Mouse (Mus musculus): ENCODE measurements at regions not wholly inside any gene's neighbourhood (a gene's known extent, or its start where the extent isn't known, plus 50 kb on each side); places are given as distances from the start of the nearest gene placed in this dataset.

DNA sequence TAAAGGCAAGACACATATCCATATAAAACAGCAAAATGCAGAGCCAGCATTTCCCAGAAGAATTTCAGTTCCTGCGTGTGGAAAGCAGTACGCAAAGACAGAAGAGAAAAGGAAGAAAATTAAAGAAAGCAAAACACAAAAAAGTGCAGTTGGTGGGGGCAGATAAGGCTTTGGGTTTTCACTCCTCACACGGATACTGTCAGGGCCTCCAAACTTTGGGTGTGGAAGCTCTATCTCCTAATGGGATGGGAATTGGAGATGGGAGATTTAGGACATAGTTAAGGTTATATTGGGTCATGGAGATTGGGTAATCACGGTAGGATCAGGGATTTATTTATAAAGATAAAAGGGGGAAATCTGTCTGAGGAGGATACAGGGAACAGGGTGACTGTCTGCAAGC is 380.4 kb upstream of the Runx1 start:
- ATAC-seq (replicated peaks; ENCODE audit: low FRiP score, poor library complexity, severe bottlenecking) = no peak

- no peak for ATAC-seq (replicated peaks; ENCODE audit: low FRiP score, poor library complexity, severe bottlenecking)
Observed at GRCm38 (mm10) chr16:93204601-93205000, 378.7 kb upstream of the Runx1 start.

DNA sequence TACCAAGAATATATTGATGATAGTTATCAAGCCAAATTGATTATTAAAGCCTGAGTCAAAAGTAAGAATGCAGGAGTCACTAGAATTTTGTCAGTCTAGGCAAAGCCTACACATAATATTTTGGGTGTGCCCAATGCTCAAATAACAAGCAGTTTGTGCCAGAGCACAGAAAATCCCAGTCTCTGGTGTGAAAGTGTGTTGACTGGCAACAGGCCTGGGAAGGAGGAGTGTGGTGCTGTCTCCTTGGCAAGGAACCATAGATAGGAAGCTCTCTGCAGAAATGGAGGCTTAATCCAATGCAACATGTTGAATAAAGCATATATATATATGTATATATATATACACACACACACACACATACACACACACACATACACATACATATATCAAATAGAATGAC is 376.6 kb upstream of the Runx1 start:
- no peak for ATAC-seq (replicated peaks; ENCODE audit: low FRiP score, poor library complexity, severe bottlenecking)

DNA sequence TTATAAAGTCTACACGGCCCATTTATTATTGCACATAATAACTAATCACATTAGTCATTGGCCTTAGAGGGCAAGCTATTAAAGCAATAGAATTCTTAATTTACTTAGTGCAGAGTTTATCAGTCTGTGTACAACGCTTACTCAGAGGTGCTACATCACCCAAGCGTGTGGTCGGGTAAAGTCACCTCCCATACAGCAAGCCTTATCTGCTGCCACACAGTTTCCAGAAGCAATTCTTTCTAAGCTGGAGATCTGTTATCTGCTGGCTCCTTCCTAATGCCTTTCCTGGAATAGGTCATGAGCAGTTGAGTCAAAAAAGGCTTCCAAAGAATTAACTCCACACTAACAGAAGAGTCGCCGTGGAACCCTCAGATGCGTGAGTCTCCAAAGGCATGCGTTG is 371.4 kb upstream of the Runx1 start:
- ATAC-seq (replicated peaks; ENCODE audit: low FRiP score, poor library complexity, severe bottlenecking) = peak; percentile 92

DNA sequence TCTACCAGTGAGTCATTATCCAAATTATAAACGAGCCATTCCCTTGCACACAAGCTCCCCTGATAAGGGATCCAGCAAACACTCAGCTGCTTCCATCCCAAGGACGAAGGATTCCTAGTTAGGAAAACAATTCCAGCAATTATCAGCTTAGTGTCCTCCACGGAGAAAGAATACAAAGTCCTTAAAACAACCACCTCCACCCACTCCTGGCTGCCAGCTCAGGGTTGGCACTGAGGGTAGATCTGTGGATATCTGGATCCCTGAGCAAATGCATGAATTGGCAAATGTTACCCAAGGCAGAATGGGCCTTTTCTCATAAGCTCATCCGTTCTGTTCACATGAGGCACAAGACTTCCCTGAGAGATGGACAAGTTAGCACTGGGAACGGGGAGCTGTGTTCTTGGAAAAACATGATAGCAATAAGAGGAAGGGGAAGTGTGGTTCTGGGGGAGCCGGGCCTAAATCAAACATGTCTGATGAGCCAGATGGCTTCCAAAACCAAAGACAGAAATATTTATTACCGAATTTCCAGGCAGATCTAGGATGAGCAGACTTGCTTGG is 368.1 kb upstream of the Runx1 start:
- no peak for ATAC-seq (replicated peaks; ENCODE audit: low FRiP score, poor library complexity, severe bottlenecking)

DNA sequence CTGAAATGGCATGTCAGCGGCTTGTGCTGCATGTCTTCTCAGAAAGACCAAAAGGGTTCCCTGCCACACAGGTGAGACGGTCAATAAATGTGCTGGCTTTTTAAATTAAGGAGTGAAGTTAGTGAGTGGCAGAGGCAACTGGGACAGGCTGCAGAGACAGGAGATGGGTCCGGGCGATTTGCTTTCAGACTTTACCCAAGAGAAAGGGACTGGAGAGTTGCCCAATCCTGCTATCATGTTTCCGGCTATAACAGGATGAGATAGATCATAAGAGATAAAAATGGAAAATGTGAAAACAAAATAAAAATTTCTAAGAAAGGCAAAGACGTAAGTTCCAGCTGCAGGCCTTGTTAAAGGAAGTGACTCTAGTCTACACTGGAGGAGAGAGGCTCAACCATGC is 367.3 kb upstream of the Runx1 start:
- no peak for ATAC-seq (replicated peaks; ENCODE audit: low FRiP score, poor library complexity, severe bottlenecking)

- no peak for ATAC-seq (replicated peaks; ENCODE audit: low FRiP score, poor library complexity, severe bottlenecking)
Observed at GRCm38 (mm10) chr16:93192651-93193173, 366.8 kb upstream of the Runx1 start.

- no peak for ATAC-seq (replicated peaks; ENCODE audit: low FRiP score, poor library complexity, severe bottlenecking)
Observed at GRCm38 (mm10) chr16:93191174-93191573, 365.2 kb upstream of the Runx1 start.

- no peak for ATAC-seq (replicated peaks; ENCODE audit: low FRiP score, poor library complexity, severe bottlenecking)
Observed at GRCm38 (mm10) chr16:93190301-93190700, 364.4 kb upstream of the Runx1 start.

DNA sequence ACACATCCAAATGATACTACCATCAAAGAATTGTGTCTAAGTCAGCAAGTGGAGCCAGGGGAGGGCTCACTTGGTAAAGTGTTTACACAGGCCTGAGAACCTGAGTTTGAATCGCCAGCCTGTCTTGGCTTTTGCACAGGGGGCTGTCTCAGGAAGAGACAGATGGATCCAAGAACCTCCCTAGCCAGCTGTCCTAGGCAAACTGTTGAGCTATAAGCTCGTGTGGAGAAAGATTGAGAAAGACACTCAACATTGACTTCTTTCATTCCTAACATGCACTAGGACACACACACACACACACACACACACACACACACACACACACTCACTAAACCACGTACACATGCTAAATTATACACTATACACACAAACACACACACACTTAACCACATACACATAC is 363.9 kb upstream of the Runx1 start:
- ATAC-seq (replicated peaks; ENCODE audit: low FRiP score, poor library complexity, severe bottlenecking) = no peak

DNA sequence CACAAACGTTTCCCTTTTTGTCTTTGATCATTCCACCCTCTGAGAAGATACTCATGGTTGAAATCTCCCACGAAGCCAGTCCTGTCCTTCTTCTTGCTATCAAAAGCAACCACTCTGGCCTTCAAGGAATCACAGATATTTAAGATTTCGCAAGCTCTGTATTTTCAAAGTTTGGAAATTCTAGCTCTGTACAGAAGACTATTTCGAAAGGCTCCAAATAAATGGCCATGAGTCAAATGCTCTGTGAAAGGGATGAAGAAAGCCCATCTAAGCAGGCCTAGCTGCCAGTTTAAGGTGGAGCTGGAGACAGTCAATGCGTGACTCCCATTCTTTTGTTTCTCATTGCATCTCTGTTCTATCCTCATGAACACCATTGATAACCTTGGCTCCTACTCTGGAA is 363.5 kb upstream of the Runx1 start:
- ATAC-seq (replicated peaks; ENCODE audit: low FRiP score, poor library complexity, severe bottlenecking) = no peak

DNA sequence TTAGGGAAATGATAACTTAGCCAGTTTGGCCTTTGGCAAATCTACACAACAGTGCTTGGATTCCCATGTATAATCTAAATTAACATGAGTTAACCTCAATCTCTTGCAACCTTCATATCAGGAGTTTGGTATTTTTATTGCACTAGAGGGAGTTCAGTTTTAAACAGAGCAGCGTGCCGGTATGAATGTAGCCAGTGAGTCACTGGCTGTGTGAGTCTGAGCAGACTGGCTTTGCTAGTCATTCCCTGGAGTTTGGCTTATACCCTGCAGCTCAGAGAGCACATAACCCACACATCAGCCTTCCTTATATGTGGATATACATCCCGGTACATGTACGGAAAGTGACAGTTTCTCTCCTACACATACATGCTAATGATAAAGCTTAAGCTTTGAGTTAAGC is 360.6 kb upstream of the Runx1 start:
- ATAC-seq (replicated peaks; ENCODE audit: low FRiP score, poor library complexity, severe bottlenecking) = no peak

DNA sequence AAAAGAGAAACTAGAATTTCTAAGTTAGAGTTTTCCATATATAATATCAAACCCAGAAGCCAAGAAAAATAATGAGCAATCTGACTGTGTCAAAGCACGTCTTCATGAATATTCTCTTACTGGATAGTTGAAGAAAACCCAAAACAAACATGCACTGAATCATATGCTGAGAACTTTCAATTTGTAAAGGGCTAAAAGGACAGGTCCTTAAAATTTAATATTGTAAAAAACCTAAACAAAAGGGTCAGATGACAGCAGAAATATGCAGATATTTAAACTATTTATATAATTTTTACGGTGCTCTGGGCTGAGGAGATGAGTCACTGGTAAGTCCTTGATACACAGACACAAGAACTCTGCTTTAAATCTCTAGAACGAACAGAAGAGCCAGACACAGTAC is 356.7 kb upstream of the Runx1 start:
- no peak for ATAC-seq (replicated peaks; ENCODE audit: low FRiP score, poor library complexity, severe bottlenecking)

DNA sequence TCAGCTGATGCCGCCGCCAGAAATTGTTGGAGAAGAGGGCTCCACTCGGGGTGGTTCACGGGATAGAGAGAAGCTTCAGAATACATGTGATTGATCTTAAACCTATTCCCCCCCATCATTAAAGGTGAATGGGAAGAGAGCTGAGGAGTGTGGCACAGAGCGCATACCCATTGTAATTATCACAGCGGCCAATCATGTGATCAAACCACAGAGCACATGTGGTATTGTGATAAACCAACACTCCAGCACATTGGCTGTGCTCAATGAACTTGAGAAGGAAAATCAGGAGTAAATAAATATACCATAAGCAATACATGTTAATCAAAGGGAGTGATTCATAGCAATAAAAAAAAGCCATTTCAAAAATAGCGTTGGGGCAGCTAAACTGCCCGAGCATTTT is 355.5 kb upstream of the Runx1 start:
- ATAC-seq (replicated peaks; ENCODE audit: low FRiP score, poor library complexity, severe bottlenecking) = no peak

DNA sequence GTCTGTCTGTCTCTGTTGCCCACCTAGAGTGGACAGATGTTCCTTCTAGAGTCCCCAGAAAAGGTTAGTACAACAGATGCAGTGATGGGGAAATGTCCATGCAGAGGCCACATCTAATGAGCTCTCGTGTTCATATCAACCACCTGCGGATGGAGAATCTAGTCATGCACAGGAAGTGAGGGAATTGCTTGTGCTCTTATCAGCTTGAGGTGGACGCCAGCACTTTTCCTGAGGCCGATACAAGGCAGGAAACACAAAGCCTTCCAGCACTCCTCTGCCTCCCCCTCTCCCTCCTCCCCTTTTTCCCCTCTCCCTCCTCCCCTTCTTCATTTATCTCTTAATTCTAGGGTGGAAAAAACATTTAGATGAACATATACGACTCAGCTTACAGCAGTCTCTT is 354.3 kb upstream of the Runx1 start:
- no peak for ATAC-seq (replicated peaks; ENCODE audit: low FRiP score, poor library complexity, severe bottlenecking)

DNA sequence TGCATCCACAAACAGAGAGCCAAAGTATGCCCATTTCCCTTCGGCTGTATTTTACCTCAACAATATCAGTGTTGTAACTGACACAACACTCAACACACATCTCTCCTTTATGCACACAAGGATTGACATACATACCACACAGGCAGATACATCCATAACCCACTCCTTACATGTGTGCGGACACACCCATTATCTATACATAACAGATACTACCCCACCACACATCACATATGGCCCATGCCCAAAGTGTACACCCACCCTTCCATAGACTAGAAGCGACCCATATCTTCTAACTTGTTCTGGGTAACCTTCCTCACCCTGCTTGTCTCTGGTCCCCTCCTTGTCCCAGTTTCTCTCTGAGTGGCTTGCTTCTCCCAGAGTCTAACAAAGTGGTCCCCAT is 340.7 kb upstream of the Runx1 start:
- peak; percentile 60 for ATAC-seq (replicated peaks; ENCODE audit: low FRiP score, poor library complexity, severe bottlenecking)

DNA sequence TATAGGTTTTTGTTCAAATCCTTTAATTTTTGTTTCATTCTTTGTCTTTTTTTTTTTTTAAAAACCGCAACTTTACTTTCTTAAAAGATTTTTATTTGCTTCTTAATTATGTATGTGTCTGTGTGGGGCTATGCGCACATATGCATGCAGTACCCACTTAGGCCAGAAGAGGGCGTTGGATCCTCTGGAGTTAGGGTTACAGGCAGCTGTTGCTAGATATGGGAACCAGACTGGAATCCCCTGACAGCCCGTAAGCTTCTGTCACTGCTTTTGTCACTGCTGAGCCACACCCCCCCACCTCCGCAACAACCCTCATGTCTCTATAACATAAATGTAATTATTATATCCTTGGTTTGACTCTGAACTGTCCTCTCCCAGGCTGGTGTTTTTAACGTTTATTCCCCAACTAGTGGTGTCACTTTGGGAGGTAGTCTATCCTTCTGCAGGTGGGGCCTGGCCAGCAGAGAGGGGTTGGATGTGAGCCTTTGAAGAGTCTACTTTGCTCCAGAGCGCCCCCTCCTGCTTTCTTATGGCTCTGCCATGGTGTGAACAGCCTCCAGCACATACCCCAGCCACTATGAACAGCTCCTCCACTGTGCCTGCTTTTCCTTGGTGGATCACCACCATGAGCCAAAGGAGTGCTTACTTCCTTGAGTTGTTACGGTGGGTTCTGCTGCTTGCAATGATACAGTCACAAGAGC is 332.7 kb upstream of the Runx1 start:
- ATAC-seq (replicated peaks; ENCODE audit: low FRiP score, poor library complexity, severe bottlenecking) = peak; percentile 23; the same call in 1 of the 2 replicates

DNA sequence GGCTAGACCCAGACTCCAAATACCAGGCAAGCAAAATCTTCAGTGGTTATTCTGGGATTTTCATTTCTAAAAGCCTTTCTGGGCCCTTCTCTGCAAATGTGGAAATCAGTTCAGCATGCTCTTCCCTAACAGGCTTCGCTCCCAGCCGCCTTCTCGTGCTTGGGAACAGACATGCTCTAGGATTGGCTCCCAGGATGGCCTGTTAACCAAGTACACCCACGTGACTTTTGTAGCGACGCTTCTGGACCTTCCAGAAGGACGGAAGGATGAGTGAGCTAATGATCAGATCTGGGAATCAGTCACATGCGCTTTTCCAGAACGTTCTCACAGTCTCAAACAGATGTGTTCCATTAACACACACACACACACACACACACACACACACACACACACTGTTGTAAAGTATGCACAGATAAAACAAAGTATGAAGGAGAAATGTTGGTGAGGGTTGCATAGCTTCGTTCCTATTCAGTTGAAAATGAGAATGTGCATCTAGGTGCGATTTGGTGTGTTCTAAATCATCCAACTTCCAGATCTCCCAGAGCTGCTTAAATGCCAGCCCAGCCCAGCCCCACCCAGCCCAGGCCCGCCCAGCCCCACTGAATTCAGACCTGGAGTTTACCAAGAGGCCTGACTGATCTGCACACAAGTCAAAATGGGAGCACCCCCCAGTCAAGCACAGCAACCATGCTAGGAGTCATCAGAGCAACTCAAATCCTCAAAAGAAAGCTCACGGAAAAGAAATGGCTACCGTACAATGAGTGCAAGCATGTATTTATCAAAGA is 327.8 kb upstream of the Runx1 start:
- peak; percentile 60; the same call in 1 of the 2 replicates for ATAC-seq (replicated peaks; ENCODE audit: low FRiP score, poor library complexity, severe bottlenecking)

- ATAC-seq (replicated peaks; ENCODE audit: low FRiP score, poor library complexity, severe bottlenecking) = no peak
Observed at GRCm38 (mm10) chr16:93152765-93153489, 327.0 kb upstream of the Runx1 start.

DNA sequence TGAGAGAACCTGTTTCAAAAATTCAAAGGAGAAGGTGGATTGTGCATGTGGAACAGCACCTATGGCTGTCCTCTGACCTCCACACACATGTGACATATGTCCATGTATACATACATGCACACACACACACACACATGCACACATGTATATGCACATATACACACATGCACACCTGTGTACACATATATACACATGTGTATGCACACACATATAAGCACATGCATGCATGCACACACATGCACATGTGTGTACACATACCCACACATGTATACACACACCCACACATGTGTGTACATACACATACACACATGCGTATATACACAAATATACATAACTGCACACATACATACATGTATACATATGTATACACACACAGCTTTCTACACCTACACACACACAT is 326.1 kb upstream of the Runx1 start:
- no peak for ATAC-seq (replicated peaks; ENCODE audit: low FRiP score, poor library complexity, severe bottlenecking)
